Mouse (Mus musculus) stomach, embryonic 16.5 days (tissue): Measurements from ENCODE around the gene Nus1. TPM values are rescaled to one million over a fixed set of nuclear protein-coding genes. Genes with fewer than 3 reads are reported as not detected.

ENCODE experiments used
- ATAC-seq: fragments of 200-750 bp; cut with Nextera tagmentation; 2 replicates; pipeline ENCODE4 v1.8.0; 2017; ENCODE audit warnings: moderate number of reproducible peaks, moderate TSS enrichment; ENCODE audit not compliant: insufficient read depth, low FRiP score
- H3K27ac ChIP-seq: fragments of 300-500 bp; sonication (generic); 2 replicates; pipeline ENCODE4 v1.5.1; 2014; ENCODE audit warnings: low read length
- H3K27me3 ChIP-seq: fragments of 300-500 bp; sonication (generic); 2 replicates; pipeline ENCODE4 v1.6.1; 2014; ENCODE audit warnings: low read length, control low read depth, mixed read lengths; ENCODE audit not compliant: control insufficient read depth, insufficient read depth
- H3K36me3 ChIP-seq: fragments of 300-500 bp; sonication (generic); 2 replicates; pipeline ENCODE4 v1.6.1; 2014; ENCODE audit warnings: low read length; ENCODE audit not compliant: control insufficient read depth, insufficient read depth
- H3K4me1 ChIP-seq: fragments of 300-500 bp; sonication (generic); 2 replicates; pipeline ENCODE4 v1.6.1; 2014; ENCODE audit warnings: low read length, control low read depth, mixed read lengths; ENCODE audit not compliant: control insufficient read depth, insufficient read depth
- H3K4me2 ChIP-seq: fragments of 300-500 bp; sonication (generic); 2 replicates; pipeline ENCODE4 v1.6.1; 2014; ENCODE audit warnings: low read depth, low read length, mixed read lengths
- H3K4me3 ChIP-seq: fragments of 300-500 bp; sonication (generic); replicated peaks from 2 replicates; pipeline ENCODE4 v1.5.1; 2014; ENCODE audit warnings: mild to moderate bottlenecking, low read length
- H3K9ac ChIP-seq: fragments of 300-500 bp; sonication (generic); 2 replicates; pipeline ENCODE4 v1.6.1; 2014; ENCODE audit warnings: low read length
- H3K9me3 ChIP-seq: fragments of 300-500 bp; sonication (generic); replicated peaks from 2 replicates; pipeline ENCODE4 v1.6.1; 2016; ENCODE audit warnings: low read length, control low read depth; ENCODE audit not compliant: control insufficient read depth
- WGBS: fragments of 180-500 bp; shearing (Covaris S2); extraction: QIAGEN DNeasy Blood & Tissue Kit; methylation state at CpG from one replicate; pipeline ENCODE4 v1.1.7; 2014; 5-methylcytosine and 5-hydroxymethylcytosine counted together
- polyA plus RNA-seq: library from polyadenylated mRNA; unstranded; fragments of >200 nt; fragmentation: Nextera tagmentation; extraction: Ambion mirVana; gene quantifications from 2 replicates; pipeline ENCODE4 v1.2.1, GENCODE M21; 2015

Nus1 gene
- polyA plus RNA-seq, 1 experiment from 2014 or later, result 12.7 TPM

- H3K36me3 ChIP-seq, result no peaks in the 10 kb centered on the region
- ATAC-seq, result no peak
- H3K4me1 ChIP-seq, result peaks cover 20% of the 10 kb centered on the region
- no peak overlapping the region for H3K4me3 ChIP-seq
- no peak overlapping the region for H3K4me2 ChIP-seq
- 77% methylated on average over 2 of the region's 2 CpGs for WGBS
- no peak overlapping the region for H3K9ac ChIP-seq
- H3K27ac ChIP-seq, result no peak overlapping the region
- no peaks in the 10 kb centered on the region for H3K9me3 ChIP-seq
- no peaks in the 10 kb centered on the region for H3K27me3 ChIP-seq
These were observed 5.8 kb downstream of the Nus1 start for GRCm38 (mm10) chr10:52423097-52423496.

- Histone ChIP-seq H3K9ac (no peak overlapping the region), H3K4me3 (no peak overlapping the region), H3K9me3 (no peaks in the 10 kb centered on the region), H3K27me3 (no peaks in the 10 kb centered on the region), H3K36me3 (peaks cover 6% of the 10 kb centered on the region; the same call in 1 of the 2 replicates), H3K27ac (no peak overlapping the region), H3K4me2 (no peak overlapping the region), H3K4me1 (peaks cover 3% of the 10 kb centered on the region; the same call in 1 of the 2 replicates)
- 73% methylated on average over 7 of the region's 7 CpGs for WGBS
- no peak for ATAC-seq
These were observed 9.1 kb downstream of the Nus1 start for GRCm38 (mm10) chr10:52426314-52426980.

GRCm38 (mm10) chr10:52427634-52428415 lies 10.5 kb downstream of the Nus1 start:
- 61% methylated on average over 2 of the region's 2 CpGs for WGBS
- no peak for ATAC-seq
- H3K27me3 ChIP-seq, result no peaks in the 10 kb centered on the region
- H3K9me3 ChIP-seq, result no peaks in the 10 kb centered on the region
- H3K4me1 ChIP-seq, result peaks cover 3% of the 10 kb centered on the region; the same call in 1 of the 2 replicates
- H3K9ac ChIP-seq, result no peak overlapping the region
- no peak overlapping the region for H3K4me2 ChIP-seq
- H3K36me3 ChIP-seq, result peaks cover 6% of the 10 kb centered on the region; the same call in 1 of the 2 replicates
- H3K27ac ChIP-seq, result no peak overlapping the region
- no peak overlapping the region for H3K4me3 ChIP-seq

- Histone ChIP-seq H3K27me3 (no peaks in the 10 kb centered on the region), H3K9me3 (no peaks in the 10 kb centered on the region), H3K4me1 (peaks cover 3% of the 10 kb centered on the region; the same call in 1 of the 2 replicates), H3K4me3 (no peak overlapping the region), H3K4me2 (no peak overlapping the region), H3K27ac (no peak overlapping the region), H3K36me3 (peaks cover 12% of the 10 kb centered on the region), H3K9ac (no peak overlapping the region)
- ATAC-seq, result no peak
- 78% methylated on average over 1 of the region's 1 CpGs for WGBS
These were observed 13.6 kb downstream of the Nus1 start for GRCm38 (mm10) chr10:52430953-52431352.

GRCm38 (mm10) chr10:52434836-52435235 lies 17.5 kb downstream of the Nus1 start:
- H3K9ac ChIP-seq, result no peak overlapping the region
- H3K4me3 ChIP-seq, result no peak overlapping the region
- no peak for ATAC-seq
- 90% methylated on average over 8 of the region's 8 CpGs for WGBS
- H3K27ac ChIP-seq, result no peak overlapping the region
- no peaks in the 10 kb centered on the region for H3K27me3 ChIP-seq
- H3K4me2 ChIP-seq, result no peak overlapping the region
- H3K36me3 ChIP-seq, result peaks cover 20% of the 10 kb centered on the region
- no peaks in the 10 kb centered on the region for H3K9me3 ChIP-seq
- H3K4me1 ChIP-seq, result no peaks in the 10 kb centered on the region

DNA sequence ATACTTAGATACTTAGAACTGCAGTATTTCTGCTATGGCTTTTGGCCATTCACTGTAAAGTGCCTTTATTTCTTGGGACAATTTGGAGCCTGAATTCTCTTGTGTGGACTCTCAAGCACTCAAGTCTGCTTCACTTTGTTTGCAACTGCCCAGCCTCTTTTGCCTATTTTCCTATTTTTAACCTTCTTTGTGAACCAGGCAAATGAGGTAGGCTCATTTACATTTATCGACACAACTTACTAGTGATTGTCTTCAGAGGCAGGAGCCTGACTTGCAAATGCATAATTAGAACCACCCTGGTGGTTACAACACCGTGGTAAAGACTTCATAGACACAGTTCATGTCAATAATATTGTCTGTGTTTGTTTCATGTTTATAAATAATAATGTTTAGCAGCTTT lies 43.3 kb downstream of the Nus1 start:
- Histone ChIP-seq H3K4me3 (no peak overlapping the region), H3K36me3 (no peaks in the 10 kb centered on the region), H3K4me1 (no peaks in the 10 kb centered on the region), H3K27ac (no peak overlapping the region), H3K9me3 (no peaks in the 10 kb centered on the region), H3K4me2 (no peak overlapping the region), H3K9ac (no peak overlapping the region), H3K27me3 (no peaks in the 10 kb centered on the region)
- WGBS, result 72% methylated on average over 2 of the region's 2 CpGs
- ATAC-seq, result no peak

- 56% methylated on average over 7 of the region's 7 CpGs for WGBS
- Histone ChIP-seq H3K27me3 (no peaks in the 10 kb centered on the region), H3K9ac (no peak overlapping the region), H3K27ac (no peak overlapping the region), H3K9me3 (no peaks in the 10 kb centered on the region), H3K4me3 (no peak overlapping the region), H3K4me1 (no peaks in the 10 kb centered on the region), H3K4me2 (no peak overlapping the region), H3K36me3 (no peaks in the 10 kb centered on the region)
- ATAC-seq, result no peak
These were observed 46.8 kb downstream of the Nus1 start for GRCm38 (mm10) chr10:52463941-52464739.

DNA sequence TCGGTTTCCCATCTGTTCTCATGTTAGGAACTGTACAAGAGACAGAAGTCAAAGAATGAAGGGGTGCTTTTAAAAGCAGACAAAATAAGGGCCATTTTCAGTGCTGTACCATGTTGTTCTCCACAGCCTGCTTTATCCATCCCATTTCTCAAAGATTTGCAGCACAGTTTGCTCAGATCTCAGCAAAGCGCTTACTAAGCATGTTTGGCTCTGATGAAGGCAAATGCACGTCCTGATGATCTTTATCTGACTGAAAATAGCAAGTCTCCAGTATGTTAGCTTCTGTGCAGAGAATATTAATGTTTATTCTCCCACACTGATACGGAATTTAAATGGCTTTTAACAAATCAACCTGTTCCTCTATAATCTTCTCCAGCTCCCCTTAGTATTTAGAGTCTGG lies 54.2 kb downstream of the Nus1 start:
- H3K27me3 ChIP-seq, result no peaks in the 10 kb centered on the region
- no peaks in the 10 kb centered on the region for H3K36me3 ChIP-seq
- no peak overlapping the region for H3K9ac ChIP-seq
- H3K4me2 ChIP-seq, result no peak overlapping the region
- H3K9me3 ChIP-seq, result no peaks in the 10 kb centered on the region
- WGBS, result 68% methylated on average over 4 of the region's 4 CpGs
- H3K4me3 ChIP-seq, result no peak overlapping the region
- H3K4me1 ChIP-seq, result no peaks in the 10 kb centered on the region
- H3K27ac ChIP-seq, result no peak overlapping the region
- no peak for ATAC-seq
